Mouse (Mus musculus) WW6 (cell line): ENCODE data around the gene Lgsn.

Experiments used
- DNase-seq: peaks from one replicate; pipeline ENCODE4 v3.0.0-alpha.2; 2013; ENCODE audit warnings: low read depth, low spot score

The Lgsn gene

GRCm38 (mm10) chr1:31214831-31215230 is 38.6 kb downstream of the Lgsn start:
- DNase-seq = no peak

- DNase-seq = no peak
Observed at GRCm38 (mm10) chr1:31220599-31221250, 44.5 kb downstream of the Lgsn start.

- no peak for DNase-seq
Observed at GRCm38 (mm10) chr1:31222564-31222963, 46.4 kb downstream of the Lgsn start, which contains the start of the genes 4931428L18Rik and Pih1d3. Gene 4931428L18Rik, minus strand, starts transcription at chr1:31222684. Gene Pih1d3, plus strand, starts transcription at chr1:31222838.

- peak; percentile 31 for DNase-seq
Observed at GRCm38 (mm10) chr1:31233319-31234036, 57.3 kb downstream of the Lgsn start.
